Mouse (Mus musculus) kidney, embryonic 16.5 days (tissue): Measurements from ENCODE around the gene Wdr60. TPM values are rescaled to one million over a fixed set of nuclear protein-coding genes. Genes with fewer than 3 reads are reported as not detected.

ENCODE experiments used
- ATAC-seq: fragments of 200-750 bp; cut with Nextera tagmentation; 2 replicates; pipeline ENCODE4 v1.8.0; 2017; ENCODE audit warnings: moderate TSS enrichment; ENCODE audit not compliant: low FRiP score, low TSS enrichment
- H3K27ac ChIP-seq: fragments of 300-500 bp; sonication (generic); 2 replicates; pipeline ENCODE4 v1.5.1; 2014; ENCODE audit warnings: low read length
- H3K27me3 ChIP-seq: fragments of 300-500 bp; sonication (generic); 2 replicates; pipeline ENCODE4 v1.6.1; 2014; ENCODE audit warnings: low read length, control low read depth, mixed read lengths; ENCODE audit not compliant: insufficient read depth
- H3K36me3 ChIP-seq: fragments of 300-500 bp; sonication (generic); 2 replicates; pipeline ENCODE4 v1.6.1; 2014; ENCODE audit warnings: low read length, control low read depth, mixed read lengths; ENCODE audit not compliant: insufficient read depth
- H3K4me1 ChIP-seq: fragments of 300-500 bp; sonication (generic); 2 replicates; pipeline ENCODE4 v1.6.1; 2014; ENCODE audit warnings: low read length, control low read depth, mixed read lengths; ENCODE audit not compliant: insufficient read depth
- H3K4me2 ChIP-seq: fragments of 300-500 bp; sonication (generic); replicated peaks from 2 replicates; pipeline ENCODE4 v1.6.1; 2014; ENCODE audit warnings: low read depth, low read length
- H3K4me3 ChIP-seq: fragments of 300-500 bp; sonication (generic); 2 replicates; pipeline ENCODE4 v1.5.1; 2014; ENCODE audit warnings: mild to moderate bottlenecking, low read length
- H3K9ac ChIP-seq: fragments of 300-500 bp; sonication (generic); replicated peaks from 2 replicates; pipeline ENCODE4 v1.6.1; 2014; ENCODE audit warnings: low read length
- H3K9me3 ChIP-seq: fragments of 300-500 bp; sonication (generic); 2 replicates; pipeline ENCODE4 v1.6.1; 2016; ENCODE audit warnings: low read length, control low read depth
- WGBS: fragments of 180-500 bp; shearing (Covaris S2); extraction: QIAGEN DNeasy Blood & Tissue Kit; methylation state at CpG from one replicate; pipeline ENCODE4 v1.1.7; 2014; 5-methylcytosine and 5-hydroxymethylcytosine counted together
- polyA plus RNA-seq: library from polyadenylated mRNA; unstranded; fragments of >200 nt; fragmentation: Nextera tagmentation; extraction: Ambion mirVana; gene quantifications from 2 replicates; pipeline ENCODE4 v1.2.1, GENCODE M21; 2015

Gene Wdr60
- 16.5 and 25.8 TPM in 2 replicates for polyA plus RNA-seq

DNA sequence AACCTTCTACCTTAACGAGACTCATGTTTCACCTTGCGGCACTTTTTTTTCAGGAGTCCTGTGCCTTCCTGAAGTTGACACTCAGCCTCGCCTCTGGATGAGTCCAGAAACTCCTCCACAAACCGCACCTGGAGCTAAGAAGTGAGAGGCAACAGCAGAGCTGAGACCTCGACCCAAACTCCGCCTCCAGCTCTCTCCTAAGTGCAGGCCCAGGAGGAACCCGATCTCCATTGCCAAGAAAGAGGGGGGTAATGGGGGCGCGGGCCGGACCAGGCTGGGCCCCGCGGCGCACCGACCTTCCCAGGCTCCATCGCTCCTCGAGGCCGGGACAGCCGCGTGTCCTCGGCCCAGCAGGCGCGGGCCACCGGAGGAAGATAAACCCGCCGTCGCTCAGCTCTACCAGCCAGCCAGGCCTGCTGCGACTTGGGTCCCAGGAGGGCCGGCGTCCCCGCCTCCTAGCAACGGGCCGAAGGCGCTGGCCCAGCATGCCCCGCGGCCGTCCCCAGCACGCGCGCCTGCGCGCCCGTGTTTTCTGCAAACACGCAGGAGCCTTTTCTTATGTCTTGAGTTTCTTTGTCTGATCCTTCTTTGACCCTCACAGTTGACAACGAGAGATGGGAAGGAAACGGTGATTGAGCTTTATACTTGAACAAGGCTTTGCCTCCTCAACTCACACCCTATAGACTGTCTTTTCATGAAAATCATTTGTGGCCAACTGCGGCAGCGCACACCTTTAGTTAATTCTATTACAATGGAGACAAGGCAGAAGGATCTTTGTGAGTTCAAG is at the start of gene Wdr60:
Gene Wdr60, minus strand, starts transcription at position 468 of the 787 bp plus-strand sequence.
- peak; percentile 99 for ATAC-seq
- Histone ChIP-seq H3K36me3 (no peaks in the 10 kb centered on the region), H3K4me2 (peak within 1 kb of the TSS; percentile 82), H3K9me3 (no peaks in the 10 kb centered on the region), H3K4me3 (peak within 1 kb of the TSS; percentile 84), H3K9ac (peak within 1 kb of the TSS; percentile 85), H3K27ac (peak within 1 kb of the TSS; percentile 76), H3K27me3 (no peaks in the 10 kb centered on the region; the same call in 1 of the 2 replicates), H3K4me1 (0 out of 2 replicates have a peak, but pooled peaks cover 3% of the 10 kb centered on the region)
- WGBS: 3% methylated on average over 47 of the region's 47 CpGs

DNA sequence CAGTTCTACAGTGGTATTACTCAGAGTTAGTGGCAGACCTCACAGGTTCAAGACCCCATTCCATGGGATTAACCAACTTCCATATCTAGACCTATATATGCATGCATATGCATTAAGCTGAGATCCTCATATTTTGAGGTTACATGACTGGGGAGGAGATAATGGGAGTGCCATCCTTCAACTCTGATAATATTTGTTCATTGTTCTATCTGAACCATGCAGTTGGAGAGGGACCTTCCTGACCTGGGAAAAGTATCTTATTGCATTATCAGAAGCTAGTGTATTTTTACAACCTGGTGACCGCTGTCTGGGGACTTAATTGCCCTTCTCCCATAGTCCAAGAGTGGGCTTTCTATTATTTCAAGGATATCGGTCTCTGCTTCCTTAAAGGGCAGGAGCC is 45.8 kb upstream of the Wdr60 start:
- H3K36me3 ChIP-seq: no peaks in the 10 kb centered on the region
- H3K27me3 ChIP-seq: no peaks in the 10 kb centered on the region
- no peaks in the 10 kb centered on the region for H3K9me3 ChIP-seq
- no peak overlapping the region for H3K4me2 ChIP-seq
- H3K4me3 ChIP-seq: no peak overlapping the region
- no peak overlapping the region for H3K9ac ChIP-seq
- WGBS: 39% methylated on average over 2 of the region's 2 CpGs
- ATAC-seq: no peak
- peaks cover 6% of the 10 kb centered on the region; the same call in 1 of the 2 replicates for H3K4me1 ChIP-seq
- no peak overlapping the region for H3K27ac ChIP-seq

DNA sequence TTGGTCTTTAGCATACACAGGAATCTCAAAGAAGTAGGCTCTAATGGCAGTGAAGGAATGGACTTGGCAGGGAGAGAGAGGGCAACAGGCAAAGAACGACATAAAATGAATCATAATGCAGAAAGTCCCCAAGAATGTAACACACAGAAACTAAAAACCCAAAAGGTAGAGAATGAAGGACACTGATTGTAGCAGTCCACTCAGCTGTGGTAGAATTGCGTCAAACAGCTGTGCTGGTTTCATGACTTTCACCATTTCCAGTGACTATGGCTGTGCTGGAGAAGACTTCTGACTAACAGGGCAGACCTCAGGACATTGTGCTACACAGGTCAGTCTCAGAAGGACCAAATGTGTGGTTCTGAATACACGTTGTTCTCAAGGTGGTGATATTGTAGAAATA is 45.0 kb upstream of the Wdr60 start:
- 75% methylated on average over 3 of the region's 3 CpGs for WGBS
- Histone ChIP-seq H3K4me3 (no peak overlapping the region), H3K36me3 (no peaks in the 10 kb centered on the region), H3K27me3 (no peaks in the 10 kb centered on the region), H3K9me3 (no peaks in the 10 kb centered on the region), H3K27ac (no peak overlapping the region), H3K9ac (no peak overlapping the region), H3K4me1 (peaks cover 6% of the 10 kb centered on the region; the same call in 1 of the 2 replicates), H3K4me2 (no peak overlapping the region)
- no peak for ATAC-seq

DNA sequence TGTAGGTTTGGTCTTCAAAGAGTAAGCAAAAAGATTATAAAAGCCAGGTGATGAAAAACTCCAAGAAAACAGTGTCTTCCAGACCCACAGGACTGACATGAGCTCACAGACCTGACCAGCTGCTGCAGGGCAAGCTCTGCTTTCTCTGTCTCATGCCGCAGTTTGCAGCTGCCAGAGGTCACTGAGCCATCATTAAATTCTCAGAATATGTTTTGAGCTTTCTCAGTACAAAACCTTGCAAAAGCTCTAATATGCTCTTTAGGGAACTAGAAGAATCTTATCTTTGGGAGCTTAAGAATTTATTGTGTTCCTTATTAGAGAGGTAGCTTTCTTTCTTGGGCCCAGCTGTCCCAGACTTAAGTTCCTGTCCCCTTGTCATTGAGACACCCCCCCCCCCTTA is 43.2 kb upstream of the Wdr60 start:
- WGBS: 23% methylated on average over 1 of the region's 1 CpGs
- no peaks in the 10 kb centered on the region for H3K9me3 ChIP-seq
- no peaks in the 10 kb centered on the region for H3K27me3 ChIP-seq
- ATAC-seq: no peak
- H3K9ac ChIP-seq: no peak overlapping the region
- no peak overlapping the region for H3K27ac ChIP-seq
- peaks cover 6% of the 10 kb centered on the region; the same call in 1 of the 2 replicates for H3K4me1 ChIP-seq
- no peak overlapping the region for H3K4me3 ChIP-seq
- no peaks in the 10 kb centered on the region for H3K36me3 ChIP-seq
- no peak overlapping the region for H3K4me2 ChIP-seq

DNA sequence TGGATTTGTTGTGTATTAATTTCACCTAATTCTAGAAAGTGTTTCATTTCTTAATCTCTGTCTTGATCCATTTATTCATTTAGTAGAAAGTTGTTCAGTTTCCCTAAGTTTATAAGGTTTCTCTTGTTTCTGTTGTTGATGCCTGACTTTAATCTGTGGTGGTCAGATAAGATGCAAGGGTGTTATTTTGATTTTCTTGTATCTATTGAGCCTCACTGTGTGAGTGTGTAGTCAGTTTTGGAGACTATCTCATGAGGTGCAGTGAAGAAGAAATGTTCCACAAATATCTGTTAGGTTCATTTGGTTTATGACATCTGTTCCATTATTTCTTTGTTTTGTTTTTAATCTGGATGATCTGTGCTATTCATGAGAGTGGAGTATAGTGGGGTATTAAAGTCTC is 39.4 kb upstream of the Wdr60 start:
- ATAC-seq: no peak
- H3K36me3 ChIP-seq: no peaks in the 10 kb centered on the region
- H3K27me3 ChIP-seq: no peaks in the 10 kb centered on the region
- H3K9ac ChIP-seq: no peak overlapping the region
- H3K9me3 ChIP-seq: no peaks in the 10 kb centered on the region
- H3K4me3 ChIP-seq: no peak overlapping the region
- H3K27ac ChIP-seq: no peak overlapping the region
- no peak overlapping the region for H3K4me2 ChIP-seq
- H3K4me1 ChIP-seq: no peaks in the 10 kb centered on the region

DNA sequence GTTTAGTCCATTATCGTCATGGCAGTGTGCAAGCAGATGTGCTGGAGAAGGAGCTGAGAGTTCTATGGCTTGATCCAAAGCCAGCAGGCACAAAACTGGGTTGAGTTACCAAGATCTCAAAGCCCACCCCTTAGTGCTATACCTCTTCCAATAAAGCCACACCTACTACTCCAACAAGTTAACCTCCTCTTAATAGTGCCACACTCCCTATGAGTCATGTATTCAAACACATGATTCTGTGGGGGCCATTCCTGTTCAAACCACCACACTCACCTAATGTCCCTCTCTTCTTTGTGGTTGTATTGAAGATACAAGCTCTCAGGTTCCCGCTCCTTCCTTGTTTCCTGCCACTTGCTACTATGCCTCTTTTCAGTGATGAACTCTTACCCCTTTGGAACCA is 37.1 kb upstream of the Wdr60 start:
- 89% methylated on average over 2 of the region's 2 CpGs for WGBS

DNA sequence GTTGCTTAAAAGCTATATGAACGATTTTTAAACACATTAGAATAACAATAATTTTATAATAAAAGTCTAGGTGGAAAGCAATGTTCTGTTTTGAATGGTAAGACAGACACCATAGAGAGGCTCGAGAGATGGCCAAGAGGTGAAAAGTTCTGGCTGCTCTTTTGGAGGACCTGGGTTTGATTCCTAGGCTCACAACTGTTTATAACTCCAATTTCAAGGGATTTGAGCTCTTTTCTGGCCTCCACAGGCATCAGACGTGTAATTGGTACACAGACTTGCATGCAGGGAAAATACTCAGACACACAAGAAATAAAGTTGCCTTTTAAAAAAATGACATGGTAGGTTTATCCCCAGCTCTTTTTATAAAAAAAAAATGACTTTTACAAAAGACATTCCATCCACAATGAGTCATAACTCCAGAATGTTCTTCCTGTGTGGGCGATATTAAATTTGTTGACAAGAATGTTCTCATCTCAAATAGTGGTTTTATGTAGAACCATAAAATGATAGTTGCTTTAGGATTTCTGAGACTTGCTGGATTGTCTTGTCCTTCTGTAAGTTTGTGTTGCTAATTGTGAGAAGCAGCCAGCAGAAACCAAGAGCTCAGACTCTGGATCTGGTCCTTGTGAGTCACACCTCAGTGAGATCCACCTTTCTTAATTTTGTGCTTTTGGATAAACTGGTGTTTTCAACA is 30.9 kb upstream of the Wdr60 start:
- no peak overlapping the region for H3K4me3 ChIP-seq
- H3K4me1 ChIP-seq: no peaks in the 10 kb centered on the region
- H3K9me3 ChIP-seq: no peaks in the 10 kb centered on the region
- H3K36me3 ChIP-seq: no peaks in the 10 kb centered on the region
- no peak overlapping the region for H3K9ac ChIP-seq
- no peak for ATAC-seq
- H3K4me2 ChIP-seq: no peak overlapping the region
- no peak overlapping the region for H3K27ac ChIP-seq
- WGBS: 73% methylated on average over 4 of the region's 4 CpGs
- H3K27me3 ChIP-seq: no peaks in the 10 kb centered on the region

More for the DNA sequence above, 37.1 kb upstream of the Wdr60 start:
- no peak for ATAC-seq
- Histone ChIP-seq H3K27me3 (no peaks in the 10 kb centered on the region), H3K4me1 (no peaks in the 10 kb centered on the region), H3K9me3 (no peaks in the 10 kb centered on the region), H3K4me2 (no peak overlapping the region), H3K27ac (no peak overlapping the region), H3K9ac (no peak overlapping the region), H3K4me3 (no peak overlapping the region), H3K36me3 (no peaks in the 10 kb centered on the region)

DNA sequence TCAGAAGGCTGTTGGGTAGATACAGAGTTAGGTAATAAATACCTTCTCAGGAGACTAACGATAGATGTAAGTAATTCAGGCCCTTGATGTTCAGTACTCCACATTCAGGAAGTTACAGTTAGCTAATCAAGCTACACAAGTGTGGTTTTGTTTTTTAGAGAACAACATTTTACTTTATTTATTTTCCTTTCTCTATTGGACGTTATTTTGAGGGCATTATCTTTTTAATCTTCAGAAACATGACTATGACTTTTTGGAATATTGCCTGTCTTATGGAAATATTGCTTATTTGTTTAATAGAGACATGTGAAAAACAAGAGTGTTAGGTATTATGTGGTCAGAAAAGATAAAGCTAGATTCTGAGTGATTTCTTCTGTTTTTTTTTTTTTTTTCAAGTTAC is 30.4 kb upstream of the Wdr60 start:
- WGBS: 72% methylated on average over 2 of the region's 2 CpGs

DNA sequence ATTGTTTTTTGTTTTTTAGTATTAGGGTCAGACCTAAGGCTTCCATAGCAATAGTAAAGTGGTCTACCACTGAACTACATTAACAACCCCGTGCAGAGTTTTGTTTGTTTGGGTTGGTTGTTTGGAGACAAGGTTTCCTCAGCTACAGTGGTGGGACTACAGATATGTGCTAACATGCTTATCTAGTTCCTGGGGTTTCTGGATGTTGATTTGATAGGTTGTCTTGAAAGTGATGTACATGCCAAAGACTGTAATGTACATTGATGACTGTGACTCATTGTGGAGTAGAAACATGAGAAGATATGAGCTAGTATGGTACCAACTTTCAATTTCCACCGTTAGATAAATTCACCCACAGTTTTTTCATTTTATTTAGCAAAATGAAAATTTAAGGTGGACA is 20.7 kb upstream of the Wdr60 start:
- H3K36me3 ChIP-seq: no peaks in the 10 kb centered on the region
- H3K9me3 ChIP-seq: no peaks in the 10 kb centered on the region
- 78% methylated on average over 2 of the region's 2 CpGs for WGBS
- H3K4me1 ChIP-seq: peaks cover 13% of the 10 kb centered on the region
- ATAC-seq: no peak
- H3K4me3 ChIP-seq: no peak overlapping the region
- H3K27ac ChIP-seq: no peak overlapping the region
- H3K27me3 ChIP-seq: no peaks in the 10 kb centered on the region
- H3K9ac ChIP-seq: no peak overlapping the region
- no peak overlapping the region for H3K4me2 ChIP-seq

More for the DNA sequence above, 30.4 kb upstream of the Wdr60 start:
- Histone ChIP-seq H3K9me3 (no peaks in the 10 kb centered on the region), H3K27me3 (no peaks in the 10 kb centered on the region), H3K9ac (no peak overlapping the region), H3K4me1 (no peaks in the 10 kb centered on the region), H3K4me2 (no peak overlapping the region), H3K4me3 (no peak overlapping the region), H3K36me3 (no peaks in the 10 kb centered on the region), H3K27ac (no peak overlapping the region)
- no peak for ATAC-seq

DNA sequence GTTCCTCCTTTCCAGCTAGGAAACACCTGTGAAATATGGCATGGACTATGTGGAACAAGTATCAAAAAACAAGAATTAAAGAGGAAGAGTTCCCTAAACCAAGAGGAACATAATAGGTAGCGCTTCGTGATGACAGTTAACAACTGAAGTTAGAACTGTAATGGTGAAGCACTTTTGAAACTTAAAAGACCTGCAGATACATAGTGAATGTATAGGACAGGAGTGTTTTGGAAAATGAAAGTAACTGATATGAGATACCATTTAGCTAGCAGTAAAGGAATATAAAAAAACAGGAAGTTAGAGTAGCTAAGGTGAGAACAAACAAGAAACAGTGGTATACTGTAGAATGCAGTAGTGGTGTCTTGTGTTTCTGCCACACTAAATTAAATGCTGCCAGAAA is 20.0 kb upstream of the Wdr60 start:
- no peaks in the 10 kb centered on the region for H3K9me3 ChIP-seq
- H3K4me1 ChIP-seq: peaks cover 13% of the 10 kb centered on the region
- no peaks in the 10 kb centered on the region for H3K27me3 ChIP-seq
- ATAC-seq: no peak
- no peak overlapping the region for H3K27ac ChIP-seq
- 96% methylated on average over 2 of the region's 2 CpGs for WGBS
- H3K36me3 ChIP-seq: no peaks in the 10 kb centered on the region
- H3K4me3 ChIP-seq: no peak overlapping the region
- no peak overlapping the region for H3K9ac ChIP-seq
- H3K4me2 ChIP-seq: no peak overlapping the region
